ENCODE assay signal across 16 mouse cellular contexts in the genomic region with DNA sequence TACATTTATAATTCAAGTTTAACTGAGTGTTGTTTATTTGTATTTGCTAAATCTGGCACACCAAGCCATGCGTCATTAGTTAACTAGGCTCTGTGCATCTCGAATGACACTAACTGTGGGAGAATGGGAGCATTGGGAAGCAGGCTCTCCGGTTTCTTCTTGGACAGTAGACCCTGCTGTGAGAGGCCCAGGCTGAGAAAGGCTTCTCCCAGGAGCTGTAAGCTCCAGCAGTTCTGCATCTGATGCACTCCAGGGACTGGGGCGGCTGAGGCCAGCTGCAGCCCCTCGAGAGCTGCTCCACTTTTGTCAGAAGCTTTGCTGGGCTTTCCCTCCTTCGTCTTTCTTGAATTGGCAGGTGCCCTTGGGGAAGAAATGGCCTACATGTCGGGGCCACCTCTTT. TPM values are rescaled to one million over a fixed set of nuclear protein-coding genes. Genes with fewer than 3 reads are reported as not detected.
DNase-seq lines count a peak whose midpoint lies in the region; ATAC-seq lines count a peak whose summit lies in the region.
"Had no signal": no experiment of that assay in that cellular context is flagged by ENCODE, and none has a peak within 500 bp of the region (broad histone marks: within the 10 kb centered on the region; RNA-seq: fewer than 3 reads in every experiment).

No protein-coding gene starts in this region.

- no peaks in the 10 kb centered on the region for H3K4me1 ChIP-seq in kidney, embryonic 14.5 days (ENCODE audit: control insufficient read depth, insufficient read depth, low read length)
- H3K4me1 ChIP-seq: limb, embryonic 10.5 days had no signal

- 27% methylated on average over 7 of the region's 7 CpGs for WGBS in kidney, embryonic 14.5 days

- no peaks in the 10 kb centered on the region for H3K9me3 ChIP-seq in kidney, embryonic 14.5 days (ENCODE audit: control insufficient read depth, low read length)
- H3K9me3 ChIP-seq: embryonic facial prominence, embryonic 13.5 days; limb, embryonic 10.5 days; neural tube, embryonic 13.5 days had no signal

- H3K9ac ChIP-seq in kidney, embryonic 14.5 days (ENCODE audit: low read depth, low read length): no peak overlapping the region
- H3K9ac ChIP-seq: embryonic facial prominence, embryonic 13.5 days; neural tube, embryonic 13.5 days had no signal

- H3K36me3 ChIP-seq in kidney, embryonic 14.5 days (ENCODE audit: control insufficient read depth, insufficient read depth, low read length): no peaks in the 10 kb centered on the region
- H3K36me3 ChIP-seq: embryonic facial prominence, embryonic 13.5 days; limb, embryonic 10.5 days; neural tube, embryonic 13.5 days had no signal

- ATAC-seq in kidney, embryonic 14.5 days (ENCODE audit: low FRiP score, low TSS enrichment): peak; percentile 85

- H3K27ac ChIP-seq in kidney, embryonic 14.5 days (ENCODE audit: low read depth, low read length): no peak overlapping the region
- H3K27ac ChIP-seq: embryonic facial prominence, embryonic 13.5 days; limb, embryonic 10.5 days; neural tube, embryonic 13.5 days had no signal

- peak; percentile 18 for DNase-seq in embryo, embryonic 11 days
- no peak for DNase-seq in embryo, embryonic 10 days (ENCODE audit: low spot score)
- no peak for DNase-seq in kidney, postnatal 10 days
- peak; percentile 5 for DNase-seq in Muller cell, postnatal 12 days (ENCODE audit: inconsistent ontology term)
- DNase-seq in gastrocnemius, postnatal 14 days: peak; percentile 60
- DNase-seq in natural killer cell, adult 2 months (ENCODE audit: low spot score in 2 of 2): no peak
- no peak for DNase-seq in right cerebral cortex, postnatal 25 days
- DNase-seq: cerebellum, adult 11-12 months had no signal

- intact Hi-C loops in gastrocnemius, postnatal 14 days (cut with DNase I; ENCODE audit: low total_unique reads): no loop called here

- H3K27me3 ChIP-seq in kidney, embryonic 14.5 days (ENCODE audit: control insufficient read depth, insufficient read depth, low read length): no peaks in the 10 kb centered on the region
- H3K27me3 ChIP-seq: embryonic facial prominence, embryonic 13.5 days; neural tube, embryonic 13.5 days had no signal

- H3K4me3 ChIP-seq in kidney, embryonic 14.5 days (ENCODE audit: low read length): no peak overlapping the region
- H3K4me3 ChIP-seq: embryonic facial prominence, embryonic 13.5 days; limb, embryonic 10.5 days; neural tube, embryonic 13.5 days had no signal

- H3K4me2 ChIP-seq in kidney, embryonic 14.5 days (replicated peaks; ENCODE audit: low read depth, low read length): no peak overlapping the region
- H3K4me2 ChIP-seq: embryonic facial prominence, embryonic 13.5 days; neural tube, embryonic 13.5 days had no signal

RNA-seq across cellular contexts. Expression of a gene that starts 7.2 kb away (rescaled TPM):
- 0.06 and 0.16 TPM in 2 replicates for polyA plus RNA-seq in kidney, embryonic 14.5 days (2014; fragmentation: Nextera tagmentation; extraction: Ambion mirVana)
- total RNA-seq in gastrocnemius, postnatal 14 days (2021): not detected
- total RNA-seq: hematopoietic stem cell, adult 5-6 weeks had no signal
- polyA plus RNA-seq: C2C12; small intestine, adult 2 months had no signal

RNA-seq across cellular contexts. Expression of a gene that starts 34.3 kb away (rescaled TPM):
- 0.84 and 0.94 TPM in 2 replicates for polyA plus RNA-seq in kidney, embryonic 14.5 days (2014; fragmentation: Nextera tagmentation; extraction: Ambion mirVana)
- total RNA-seq in gastrocnemius, postnatal 14 days (2021): not detected
- total RNA-seq: hematopoietic stem cell, adult 5-6 weeks had no signal
- polyA plus RNA-seq: liver, embryonic 16.5 days; small intestine, adult 2 months had no signal

RNA-seq across cellular contexts. Expression of a gene that starts 55.5 kb away (rescaled TPM):
- 17.4 and 18.5 TPM in 2 replicates for polyA plus RNA-seq in kidney, embryonic 14.5 days (2014; fragmentation: Nextera tagmentation; extraction: Ambion mirVana)
- 10 to 100 TPM in 1 of 2 experiments, 1 to 10 TPM in 1; 9.1 to 10.6 TPM for total RNA-seq in gastrocnemius, postnatal 14 days (2021)

RNA-seq across cellular contexts. Expression of a gene that starts 56.0 kb away (rescaled TPM):
- polyA plus RNA-seq in kidney, embryonic 14.5 days (2014; fragmentation: Nextera tagmentation; extraction: Ambion mirVana): 37.3 and 43.6 TPM in 2 replicates
- 1 to 10 TPM; 5.5 to 6.1 TPM for total RNA-seq in gastrocnemius, postnatal 14 days (2021)

Comparison
In these comparisons a context has a peak if more than half of its experiments do, and no peak if none do; other contexts are left out.
1. DNase-seq: peak in embryo, embryonic 11 days (single experiment), Muller cell, postnatal 12 days (single experiment) and gastrocnemius, postnatal 14 days (single experiment); none in embryo, embryonic 10 days (single experiment), kidney, postnatal 10 days (single experiment), natural killer cell, adult 2 months (0 of 2) and right cerebral cortex, postnatal 25 days (single experiment).